Mouse (Mus musculus) stomach, embryonic 15.5 days (tissue): ENCODE measurements at regions not wholly inside any gene's neighbourhood (a gene's known extent, or its start where the extent isn't known, plus 50 kb on each side); places are given as distances from the start of the nearest gene placed in this dataset.

Experiments used
- ATAC-seq: fragments of 200-750 bp; cut with Nextera tagmentation; 2 replicates; pipeline ENCODE4 v1.8.0; 2017; ENCODE audit warnings: low read depth, moderate number of reproducible peaks, moderate TSS enrichment; ENCODE audit not compliant: insufficient read depth, low FRiP score
- H3K27ac ChIP-seq: fragments of 300-500 bp; sonication (generic); 2 replicates; pipeline ENCODE4 v1.5.1; 2015; ENCODE audit warnings: mild to moderate bottlenecking, inconsistent platforms
- H3K27me3 ChIP-seq: fragments of 300-500 bp; sonication (generic); replicated peaks from 2 replicates; pipeline ENCODE4 v1.6.1; 2015; ENCODE audit warnings: inconsistent platforms
- H3K36me3 ChIP-seq: fragments of 300-500 bp; sonication (generic); 2 replicates; pipeline ENCODE4 v1.6.1; 2015; ENCODE audit warnings: inconsistent platforms
- H3K4me1 ChIP-seq: fragments of 300-500 bp; sonication (generic); 2 replicates; pipeline ENCODE4 v1.6.1; 2015; ENCODE audit warnings: inconsistent platforms
- H3K4me2 ChIP-seq: fragments of 300-500 bp; sonication (generic); 2 replicates; pipeline ENCODE4 v1.6.1; 2015; ENCODE audit warnings: mild to moderate bottlenecking, inconsistent platforms
- H3K4me3 ChIP-seq: fragments of 300-500 bp; sonication (generic); replicated peaks from 2 replicates; pipeline ENCODE4 v1.5.1; 2015; ENCODE audit warnings: inconsistent platforms
- H3K9ac ChIP-seq: fragments of 300-500 bp; sonication (generic); 2 replicates; pipeline ENCODE4 v1.6.1; 2015; ENCODE audit warnings: inconsistent platforms
- H3K9me3 ChIP-seq: fragments of 300-500 bp; sonication (generic); 2 replicates; pipeline ENCODE4 v1.6.1; 2016; ENCODE audit warnings: inconsistent platforms
- WGBS: fragments of 180-500 bp; shearing (Covaris S2); methylation state at CpG from one replicate; pipeline ENCODE4 v1.1.7; 2015; 5-methylcytosine and 5-hydroxymethylcytosine counted together

- H3K27me3 ChIP-seq = no peaks in the 10 kb centered on the region
- no peaks in the 10 kb centered on the region for H3K36me3 ChIP-seq
- H3K9ac ChIP-seq = no peak overlapping the region
- WGBS = 76% methylated on average over 2 of the region's 2 CpGs
- no peak for ATAC-seq
- H3K27ac ChIP-seq = no peak overlapping the region
- H3K4me2 ChIP-seq = no peak overlapping the region
- H3K4me3 ChIP-seq = no peak overlapping the region
- no peaks in the 10 kb centered on the region for H3K4me1 ChIP-seq
- no peaks in the 10 kb centered on the region for H3K9me3 ChIP-seq
Measured at GRCm38 (mm10) chr2:149737837-149738236, 91.2 kb upstream of the Syndig1 start.

- ATAC-seq = no peak; the same call in 1 of the 2 replicates
Measured at GRCm38 (mm10) chr2:149739886-149740285, 89.1 kb upstream of the Syndig1 start.

GRCm38 (mm10) chr2:149742661-149743060, 86.3 kb upstream of the Syndig1 start:
- no peak for ATAC-seq
- Histone ChIP-seq H3K36me3 (no peaks in the 10 kb centered on the region), H3K27ac (no peak overlapping the region), H3K4me3 (no peak overlapping the region), H3K9me3 (no peaks in the 10 kb centered on the region), H3K4me1 (no peaks in the 10 kb centered on the region), H3K4me2 (no peak overlapping the region), H3K27me3 (no peaks in the 10 kb centered on the region), H3K9ac (no peak overlapping the region)
- WGBS = 76% methylated on average over 2 of the region's 2 CpGs

More at GRCm38 (mm10) chr2:149739886-149740285, 89.1 kb upstream of the Syndig1 start:
- H3K27ac ChIP-seq = no peak overlapping the region
- H3K27me3 ChIP-seq = no peaks in the 10 kb centered on the region
- 69% methylated on average over 2 of the region's 2 CpGs for whole genome bisulfite sequencing
- H3K4me1 ChIP-seq = no peaks in the 10 kb centered on the region
- no peaks in the 10 kb centered on the region for H3K9me3 ChIP-seq
- H3K4me3 ChIP-seq = no peak overlapping the region
- no peak overlapping the region for H3K9ac ChIP-seq
- H3K36me3 ChIP-seq = no peaks in the 10 kb centered on the region
- H3K4me2 ChIP-seq = no peak overlapping the region

GRCm38 (mm10) chr2:149748240-149748822, 80.7 kb upstream of the Syndig1 start:
- 84% methylated on average over 9 of the region's 9 CpGs for WGBS
- Histone ChIP-seq H3K27ac (no peak overlapping the region), H3K4me3 (no peak overlapping the region), H3K9me3 (no peaks in the 10 kb centered on the region), H3K36me3 (no peaks in the 10 kb centered on the region), H3K4me2 (no peak overlapping the region), H3K27me3 (no peaks in the 10 kb centered on the region), H3K4me1 (no peaks in the 10 kb centered on the region), H3K9ac (no peak overlapping the region)
- no peak for ATAC-seq

- no peak overlapping the region for H3K27ac ChIP-seq
- 70% methylated on average over 4 of the region's 4 CpGs for WGBS
- H3K9ac ChIP-seq = no peak overlapping the region
- H3K4me3 ChIP-seq = no peak overlapping the region
- H3K9me3 ChIP-seq = no peaks in the 10 kb centered on the region
- H3K36me3 ChIP-seq = no peaks in the 10 kb centered on the region
- H3K4me2 ChIP-seq = no peak overlapping the region
- H3K4me1 ChIP-seq = no peaks in the 10 kb centered on the region
- ATAC-seq = no peak
- H3K27me3 ChIP-seq = no peaks in the 10 kb centered on the region
Measured at GRCm38 (mm10) chr2:149759151-149759550, 69.9 kb upstream of the Syndig1 start.

- H3K27ac ChIP-seq = no peak overlapping the region
- H3K4me3 ChIP-seq = no peak overlapping the region
- no peaks in the 10 kb centered on the region for H3K9me3 ChIP-seq
- no peaks in the 10 kb centered on the region for H3K4me1 ChIP-seq
- WGBS = 31% methylated on average over 1 of the region's 1 CpGs
- H3K36me3 ChIP-seq = no peaks in the 10 kb centered on the region
- H3K4me2 ChIP-seq = no peak overlapping the region
- H3K9ac ChIP-seq = no peak overlapping the region
- no peaks in the 10 kb centered on the region for H3K27me3 ChIP-seq
- no peak for ATAC-seq
Measured at GRCm38 (mm10) chr2:149763864-149764263, 65.1 kb upstream of the Syndig1 start.

- no peak for ATAC-seq
- 72% methylated on average over 1 of the region's 1 CpGs for WGBS
Measured at GRCm38 (mm10) chr2:149768027-149768426, 61.0 kb upstream of the Syndig1 start.

GRCm38 (mm10) chr2:149768551-149768950, 60.5 kb upstream of the Syndig1 start:
- Histone ChIP-seq H3K9ac (no peak overlapping the region), H3K4me2 (no peak overlapping the region), H3K36me3 (no peaks in the 10 kb centered on the region), H3K9me3 (no peaks in the 10 kb centered on the region), H3K27me3 (no peaks in the 10 kb centered on the region), H3K27ac (no peak overlapping the region), H3K4me3 (no peak overlapping the region), H3K4me1 (no peaks in the 10 kb centered on the region)
- 69% methylated on average over 2 of the region's 2 CpGs for WGBS
- no peak for ATAC-seq

More at GRCm38 (mm10) chr2:149768027-149768426, 61.0 kb upstream of the Syndig1 start:
- H3K27ac ChIP-seq = no peak overlapping the region
- H3K4me1 ChIP-seq = no peaks in the 10 kb centered on the region
- H3K9ac ChIP-seq = no peak overlapping the region
- no peak overlapping the region for H3K4me3 ChIP-seq
- no peaks in the 10 kb centered on the region for H3K27me3 ChIP-seq
- H3K36me3 ChIP-seq = no peaks in the 10 kb centered on the region
- H3K4me2 ChIP-seq = no peak overlapping the region
- H3K9me3 ChIP-seq = no peaks in the 10 kb centered on the region

GRCm38 (mm10) chr2:149777316-149777715, 51.7 kb upstream of the Syndig1 start:
- Histone ChIP-seq H3K4me1 (no peaks in the 10 kb centered on the region), H3K27ac (no peak overlapping the region), H3K9ac (no peak overlapping the region), H3K27me3 (no peaks in the 10 kb centered on the region), H3K9me3 (no peaks in the 10 kb centered on the region), H3K4me2 (no peak overlapping the region), H3K36me3 (no peaks in the 10 kb centered on the region), H3K4me3 (no peak overlapping the region)
- 78% methylated on average over 3 of the region's 3 CpGs for WGBS
- ATAC-seq = no peak
